Mouse (Mus musculus): ENCODE measurements around the gene Sirt1.
A peak's percentile ranks its signal among the peaks of the same experiment; 100 is the strongest.

The Sirt1 gene

DNA sequence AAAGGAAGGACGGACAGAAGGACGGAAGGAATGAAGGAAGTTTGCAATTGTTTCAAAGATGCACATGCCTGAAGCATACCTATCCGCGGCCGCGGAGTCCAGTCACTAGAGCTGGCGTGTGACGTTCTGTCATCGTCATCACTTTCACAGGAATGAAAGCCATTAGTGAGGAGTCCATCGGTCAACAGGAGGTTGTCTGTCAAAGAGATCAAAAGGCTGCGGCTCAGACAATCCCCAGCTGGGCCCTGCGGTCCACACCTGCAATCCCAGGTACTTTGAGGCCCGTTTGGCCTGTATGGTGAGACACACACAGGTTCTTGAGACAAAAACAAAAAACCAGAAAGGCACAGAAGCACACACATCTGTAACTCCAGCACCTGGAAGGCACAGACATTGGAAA, 44.6 kb downstream of the Sirt1 start:
- DNase-seq (ENCODE audit: low spot score), result no peak

- no peak for DNase-seq (ENCODE audit: low spot score)
These were observed 54.4 kb downstream of the Sirt1 start for GRCm38 (mm10) chr10:63327091-63327490.

DNA sequence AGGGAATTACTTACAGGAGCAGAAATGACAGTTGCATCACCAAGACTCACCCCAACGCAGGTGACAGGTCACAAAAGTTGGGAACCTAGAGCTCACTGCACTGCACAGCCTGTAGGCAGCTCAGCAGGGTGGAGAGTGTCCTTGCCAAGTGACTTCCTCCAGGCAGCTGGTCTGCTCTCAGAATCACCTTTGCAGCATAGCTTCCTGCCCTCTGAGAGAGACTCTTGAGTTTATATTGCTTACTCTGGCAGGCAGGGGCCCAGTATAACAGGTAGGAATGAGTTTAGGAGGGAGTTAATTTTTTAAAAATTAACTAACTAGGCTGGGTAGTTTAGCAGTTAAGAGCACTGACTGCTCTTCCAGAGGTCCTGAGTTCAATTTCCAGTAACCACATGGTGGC, 67.8 kb downstream of the Sirt1 start:
- no peak for DNase-seq (ENCODE audit: low spot score)

DNA sequence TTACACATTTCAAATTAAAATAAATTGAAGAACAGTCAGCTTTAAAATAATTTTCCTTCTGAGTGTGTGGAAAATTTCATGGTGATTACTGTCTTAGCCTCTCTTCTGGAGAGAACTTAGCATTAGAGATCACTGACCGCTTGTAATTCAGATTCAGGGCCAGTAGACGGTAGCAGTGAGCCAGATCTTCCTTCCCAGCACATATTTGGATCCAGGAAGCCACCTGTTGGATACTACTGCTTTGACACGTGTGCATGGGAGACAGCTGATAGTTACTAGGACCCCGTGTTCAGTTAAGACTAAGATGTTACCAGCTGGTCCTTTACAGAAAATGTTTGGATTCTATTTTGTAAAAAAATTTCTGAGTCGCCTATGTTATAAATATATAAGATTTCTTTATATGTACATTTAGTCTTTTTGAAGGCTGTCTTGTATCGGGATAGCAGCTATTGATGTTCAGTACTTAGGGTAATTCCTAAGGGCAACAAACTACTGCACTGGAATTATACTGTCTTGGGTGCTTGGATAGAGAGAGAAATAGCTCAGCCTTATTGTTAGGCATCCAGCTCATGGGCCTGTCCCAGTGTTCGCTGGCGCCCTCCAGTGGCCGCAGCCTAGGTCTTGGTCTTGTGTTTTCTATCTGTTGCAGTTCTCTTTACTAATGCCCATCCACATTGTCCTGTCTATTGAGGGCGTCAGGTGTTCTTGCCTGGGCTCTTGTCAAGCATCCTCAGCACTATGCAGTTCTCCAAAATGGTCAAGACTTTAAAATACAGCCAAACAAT, 72.7 kb downstream of the Sirt1 start:
- peak; percentile 73 for DNase-seq (ENCODE audit: low spot score)

GRCm38 (mm10) chr10:63302356-63302755, 79.1 kb downstream of the Sirt1 start:
- peak; percentile 50 for DNase-seq (ENCODE audit: low spot score)

DNA sequence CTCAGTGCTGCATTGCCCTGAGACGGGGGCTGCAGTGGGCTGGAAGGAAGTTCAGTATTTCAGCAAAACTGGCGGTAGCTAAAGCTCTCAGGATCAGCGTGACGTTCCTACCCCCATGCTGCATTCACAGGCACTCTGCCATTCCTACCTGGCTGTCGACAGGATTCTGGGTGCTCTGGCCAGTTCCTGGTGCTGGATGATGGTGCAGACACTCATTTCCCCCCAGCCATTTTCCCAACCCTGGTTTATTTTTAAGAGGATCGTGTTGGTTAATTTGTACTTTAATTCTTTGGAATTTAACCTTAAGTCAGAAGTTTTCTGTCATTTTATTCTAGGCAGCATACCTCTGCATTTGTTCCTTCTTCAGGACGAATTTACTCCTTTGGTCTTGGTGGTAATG, 98.7 kb downstream of the Sirt1 start:
- DNase-seq (ENCODE audit: low spot score), result no peak

- no peak for DNase-seq (ENCODE audit: low spot score)
These were observed 99.1 kb downstream of the Sirt1 start for GRCm38 (mm10) chr10:63282417-63282816.

GRCm38 (mm10) chr10:63279851-63280250, 101.7 kb downstream of the Sirt1 start:
- no peak for DNase-seq (ENCODE audit: low spot score)

DNA sequence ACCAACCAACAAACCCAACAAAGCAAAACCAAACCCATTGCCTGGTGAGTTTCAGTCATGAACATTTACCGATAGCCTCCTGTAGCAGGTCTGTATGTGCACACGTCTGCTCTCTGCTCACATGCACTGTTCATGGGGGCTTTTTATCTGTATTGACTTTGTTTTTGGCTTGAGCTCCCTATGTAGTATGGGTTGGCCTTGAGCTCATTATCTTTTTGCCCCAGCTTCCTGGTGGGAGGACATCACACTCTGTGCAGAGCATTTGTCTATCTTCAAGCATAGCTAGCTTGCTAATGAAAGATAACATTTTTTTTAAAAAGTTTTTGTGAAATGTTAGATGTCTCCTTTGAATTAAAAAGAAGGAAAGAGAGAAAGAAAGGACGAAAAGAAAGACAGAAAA, 104.5 kb downstream of the Sirt1 start:
- no peak for DNase-seq (ENCODE audit: low spot score)

DNA sequence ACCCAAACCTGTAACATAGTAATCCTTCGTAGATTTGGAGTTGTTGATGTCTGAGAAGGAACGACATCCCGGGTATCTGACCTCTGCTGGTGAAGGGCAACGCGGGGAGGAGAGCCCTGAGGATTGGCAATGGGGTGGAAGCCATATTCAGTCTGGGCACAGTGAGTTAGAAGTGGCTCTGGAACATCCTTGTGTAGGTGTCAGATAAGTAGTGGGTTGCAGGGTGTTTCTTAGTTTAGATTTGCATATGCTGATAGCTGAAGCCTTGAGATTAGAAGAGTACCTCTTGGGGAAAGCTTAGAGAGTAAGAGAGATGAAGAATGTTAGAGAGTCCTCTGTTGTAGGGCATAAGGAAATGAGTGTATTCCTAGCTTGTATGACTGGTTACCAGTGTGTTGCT, 108.6 kb downstream of the Sirt1 start:
- DNase-seq (ENCODE audit: low spot score), result no peak

DNA sequence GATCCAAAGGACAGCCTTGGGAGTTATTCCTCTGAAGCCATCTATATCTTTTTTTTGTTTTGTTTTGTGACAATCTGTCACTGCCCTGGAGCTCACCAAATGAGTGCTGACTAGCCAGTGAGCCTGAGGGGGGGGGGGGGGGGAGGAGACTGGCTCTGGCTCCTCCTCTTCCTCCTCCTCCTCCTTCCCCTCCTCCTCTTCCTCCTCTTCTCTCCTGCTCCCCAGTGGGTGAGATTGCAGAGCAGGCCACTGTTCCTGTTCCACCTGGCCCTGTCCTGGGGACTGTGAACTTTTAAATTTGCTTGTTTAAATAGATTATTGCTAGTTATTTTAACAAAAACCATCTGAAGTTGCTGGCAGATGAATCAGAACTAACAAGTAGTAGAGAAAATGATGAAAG, 109.1 kb downstream of the Sirt1 start:
- no peak for DNase-seq (ENCODE audit: low spot score)
